Mouse (Mus musculus) C2C12 (cell line): ENCODE measurements around the gene Dock3. TPM values are rescaled to one million over a fixed set of nuclear protein-coding genes. Genes with fewer than 3 reads are reported as not detected.
A peak's percentile ranks its signal among the peaks of the same experiment; 100 is the strongest.

Experiments
- H3K27me3 ChIP-seq: one replicate; pipeline ENCODE4 v1.6.1; 2011; ENCODE audit not compliant: control insufficient read depth, insufficient read depth, insufficient read length
- H3K36me3 ChIP-seq: one replicate; pipeline ENCODE4 v1.6.1; 2011; ENCODE audit not compliant: control insufficient read depth, insufficient read depth
- H3K4me3 ChIP-seq: one replicate; pipeline ENCODE4 v1.5.1; 2011; ENCODE audit warnings: mild to moderate bottlenecking, control low read depth; ENCODE audit not compliant: poor library complexity, insufficient read depth, severe bottlenecking
- H3K79me2 ChIP-seq: one replicate; pipeline ENCODE4 v1.6.1; 2011; ENCODE audit not compliant: control insufficient read depth, insufficient read depth
- H3K79me3 ChIP-seq: one replicate; pipeline ENCODE4 v1.6.1; 2011; ENCODE audit warnings: low read depth, control low read depth
- H3ac ChIP-seq: one replicate; pipeline ENCODE3; 2011; ENCODE audit warnings: low read depth; ENCODE audit not compliant: control insufficient read depth, insufficient read length
- CEBPB ChIP-seq: IDR thresholded peaks from one replicate; pipeline ENCODE4 v1.6.1; 2011; ENCODE audit warnings: low read depth, mild to moderate bottlenecking, control low read depth, moderate library complexity
- CTCF ChIP-seq: IDR thresholded peaks from one replicate; pipeline ENCODE4 v1.5.1; 2011; ENCODE audit not compliant: control insufficient read depth, insufficient read depth, insufficient read length
- FOSL1 ChIP-seq: IDR thresholded peaks from one replicate; pipeline ENCODE4 v1.8.0; 2011; ENCODE audit warnings: mild to moderate bottlenecking, low read length; ENCODE audit not compliant: poor library complexity, insufficient read depth, severe bottlenecking
- MAX ChIP-seq: IDR thresholded peaks from one replicate; pipeline ENCODE4 v1.6.1; 2011; ENCODE audit warnings: mild to moderate bottlenecking, control low read depth
- MYOD1 ChIP-seq: IDR thresholded peaks from one replicate; pipeline ENCODE4 v1.6.1; 2011; ENCODE audit warnings: low read depth; ENCODE audit not compliant: control insufficient read depth, insufficient read length
- MYOG ChIP-seq: IDR thresholded peaks from one replicate; pipeline ENCODE4 v1.6.1; 2011; ENCODE audit not compliant: control insufficient read depth, insufficient read length; ENCODE audit errors: extremely low read depth
- USF1 ChIP-seq: IDR thresholded peaks from one replicate; pipeline ENCODE4 v1.6.1; 2011; ENCODE audit warnings: low read depth, mild to moderate bottlenecking, control low read depth, moderate library complexity
- polyA plus RNA-seq: library from polyadenylated mRNA; unstranded; fragments of >200 nt; fragmentation: generic; extraction: Trizol; gene quantifications from one replicate; pipeline ENCODE4 v1.2.1, GENCODE M21; 2012; ENCODE audit warnings: missing spikeins

Gene Dock3
- polyA plus RNA-seq, 1 experiment = 0.26 TPM

DNA sequence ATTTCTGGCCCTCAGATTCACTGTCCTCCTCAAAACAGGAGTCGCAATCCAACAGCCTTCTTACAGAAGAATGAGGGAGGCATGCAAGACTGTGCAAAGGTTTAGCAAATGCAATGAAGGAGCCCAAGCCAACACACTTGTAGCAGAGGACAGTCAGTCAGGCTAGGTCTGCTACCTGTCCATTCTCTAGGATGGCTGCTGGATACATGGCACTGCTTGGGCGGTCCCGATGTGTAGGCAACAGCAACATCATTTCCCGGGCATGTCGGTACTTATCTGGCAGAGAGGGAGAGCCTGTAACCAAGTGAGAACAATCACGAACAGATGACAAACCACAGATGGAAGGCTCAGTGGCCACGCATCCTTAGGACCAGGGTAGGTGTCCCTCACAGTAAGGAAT is 330.1 kb downstream of the Dock3 start:
- Histone ChIP-seq H3K36me3 (no peaks in the 10 kb centered on the region), H3K79me3 (no peaks in the 10 kb centered on the region), H3K79me2 (no peaks in the 10 kb centered on the region), H3ac (no peak overlapping the region), H3K4me3 (no peak overlapping the region), H3K27me3 (no peaks in the 10 kb centered on the region)
- TF ChIP-seq USF1 (no peak), MYOG (no peak), FOSL1 (no peak), CTCF (no peak), MAX (no peak), MYOD1 (no peak), CEBPB (no peak)

DNA sequence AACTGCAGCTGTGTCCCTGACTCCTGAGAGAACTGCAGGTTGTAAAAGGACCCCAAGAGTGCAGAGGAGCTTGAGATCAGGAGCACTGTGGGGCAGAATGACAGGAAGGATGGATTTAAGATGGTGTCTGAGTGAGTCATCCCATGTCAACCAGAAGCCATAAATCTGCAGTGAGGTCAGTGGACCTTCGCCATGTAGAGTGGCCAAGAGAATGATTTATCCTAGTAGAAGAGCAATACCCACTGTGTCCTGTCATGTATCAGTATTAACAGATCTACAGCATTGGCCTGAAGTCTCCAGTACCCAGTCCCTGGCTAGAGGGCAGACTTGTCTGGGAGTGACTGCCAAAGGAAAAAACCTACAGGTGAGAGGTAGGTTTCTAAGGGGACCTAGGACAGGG is 332.8 kb downstream of the Dock3 start:
- H3K79me3 ChIP-seq = no peaks in the 10 kb centered on the region
- no peaks in the 10 kb centered on the region for H3K36me3 ChIP-seq
- H3K27me3 ChIP-seq = no peaks in the 10 kb centered on the region
- TF ChIP-seq CEBPB (no peak), USF1 (no peak), CTCF (no peak), MYOD1 (no peak), MYOG (no peak), MAX (no peak), FOSL1 (no peak)
- no peaks in the 10 kb centered on the region for H3K79me2 ChIP-seq
- no peak overlapping the region for H3ac ChIP-seq
- H3K4me3 ChIP-seq = no peak overlapping the region

DNA sequence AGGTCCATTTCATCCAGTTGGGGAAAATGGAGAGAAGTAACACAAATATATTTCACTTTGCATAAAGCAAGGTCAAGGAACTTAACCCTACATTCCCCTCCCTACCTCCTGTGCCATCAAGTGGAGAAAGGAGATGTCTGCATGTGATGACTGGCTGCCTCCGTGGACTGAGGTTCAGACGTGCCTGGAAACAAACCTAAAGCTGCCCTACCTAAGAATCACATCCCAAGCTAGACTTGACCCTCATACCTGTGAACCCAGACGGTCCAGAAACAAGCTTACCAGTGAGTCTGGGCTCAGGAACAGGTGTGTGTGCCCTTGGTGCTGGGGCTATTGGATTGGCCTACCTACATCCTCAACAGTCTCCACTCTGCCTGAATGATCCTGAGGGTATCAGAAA is 338.4 kb downstream of the Dock3 start:
- no peak overlapping the region for H3ac ChIP-seq
- peaks cover 23% of the 10 kb centered on the region for H3K79me3 ChIP-seq
- H3K36me3 ChIP-seq = peaks cover 21% of the 10 kb centered on the region
- TF ChIP-seq FOSL1 (no peak), CTCF (no peak), MYOD1 (no peak), USF1 (no peak), CEBPB (no peak), MYOG (no peak), MAX (no peak)
- peaks cover 31% of the 10 kb centered on the region for H3K79me2 ChIP-seq
- no peak overlapping the region for H3K4me3 ChIP-seq
- no peaks in the 10 kb centered on the region for H3K27me3 ChIP-seq

DNA sequence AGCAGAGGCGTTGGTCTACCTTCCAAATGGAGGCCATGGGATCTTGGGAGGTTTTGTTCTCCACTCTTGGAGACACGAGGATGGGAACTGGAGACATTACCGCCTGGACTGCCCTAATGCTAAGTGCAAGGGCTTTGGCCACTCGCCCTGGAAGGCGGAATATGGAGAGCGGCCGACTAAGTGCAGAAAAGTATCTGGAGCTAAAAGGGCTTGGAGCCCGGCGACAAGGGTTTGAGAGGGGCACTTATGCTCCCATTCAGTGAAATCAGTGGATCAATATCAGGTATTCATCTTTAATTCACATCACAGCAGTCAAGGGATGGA is 339.2 kb downstream of the Dock3 start:
- Histone ChIP-seq H3K79me3 (peaks cover 24% of the 10 kb centered on the region), H3K36me3 (peaks cover 27% of the 10 kb centered on the region), H3ac (peak overlapping the region; percentile 83), H3K4me3 (peak overlapping the region; percentile 39), H3K27me3 (no peaks in the 10 kb centered on the region), H3K79me2 (peaks cover 31% of the 10 kb centered on the region)
- TF ChIP-seq MYOD1 = no peak
- TF ChIP-seq MYOG = no peak
- no peak for TF ChIP-seq MAX
- TF ChIP-seq CEBPB = no peak
- no peak for TF ChIP-seq USF1
- TF ChIP-seq CTCF = no peak
- no peak for TF ChIP-seq FOSL1

DNA sequence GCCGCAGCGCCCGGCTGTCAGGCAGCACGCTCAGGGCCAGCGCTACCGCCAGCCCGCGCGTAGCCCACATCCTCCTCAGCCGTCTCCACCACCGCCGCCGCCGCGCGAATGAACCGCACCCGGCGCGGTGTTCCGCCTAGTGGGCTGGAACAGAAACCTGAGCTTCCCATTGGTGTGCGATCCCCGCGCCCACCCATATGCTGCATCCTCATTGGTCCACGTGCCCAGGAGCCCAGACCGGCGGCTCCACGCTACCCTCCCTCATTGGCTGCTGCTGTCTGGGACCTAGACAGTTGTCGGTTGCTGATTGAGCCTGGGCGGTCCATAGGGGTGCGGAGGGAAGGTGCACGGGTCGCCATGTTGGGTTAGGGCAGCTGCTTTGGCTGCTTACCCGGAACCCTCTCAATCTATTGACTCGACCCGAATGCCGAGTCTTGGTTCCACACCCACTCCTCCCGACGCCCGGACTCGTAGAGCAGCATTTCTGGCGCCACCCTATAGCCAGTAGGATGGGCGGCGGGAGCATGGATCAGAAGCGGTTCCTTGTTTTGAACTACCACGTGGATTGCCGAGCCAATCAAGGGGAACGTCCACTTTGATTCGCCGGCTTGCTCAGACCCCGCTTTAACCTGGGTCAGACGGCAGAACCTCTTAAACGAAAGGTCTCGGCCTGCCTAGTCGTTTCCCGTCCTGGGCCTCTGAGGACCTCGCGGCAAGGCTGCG is 339.7 kb downstream of the Dock3 start, which contains the start of gene Manf:
Gene Manf (minus strand): TSS at position 151 of the 723 bp plus-strand sequence.
- no peaks in the 10 kb centered on the region for H3K27me3 ChIP-seq
- peaks cover 31% of the 10 kb centered on the region for H3K79me2 ChIP-seq
- peaks cover 27% of the 10 kb centered on the region for H3K36me3 ChIP-seq
- H3K4me3 ChIP-seq = peak within 1 kb of the TSS; percentile 74
- TF ChIP-seq MYOG (no peak), MAX (peak; percentile 61), CTCF (no peak), USF1 (peak; percentile 77), FOSL1 (no peak), CEBPB (no peak), MYOD1 (no peak)
- H3K79me3 ChIP-seq = peaks cover 24% of the 10 kb centered on the region
- peak within 1 kb of the TSS; percentile 90 for H3ac ChIP-seq
